Mouse (Mus musculus) forebrain, embryonic 16.5 days (tissue): Measurements from ENCODE around the gene Dock1. TPM values are rescaled to one million over a fixed set of nuclear protein-coding genes. Genes with fewer than 3 reads are reported as not detected.

ENCODE experiments used
- ATAC-seq: fragments of 200-750 bp; cut with Nextera tagmentation; 2 replicates; pipeline ENCODE4 v1.8.0; 2017; ENCODE audit warnings: mild to moderate bottlenecking, moderate library complexity
- H3K27ac ChIP-seq: fragments of 300-500 bp; sonication (generic); 2 replicates; pipeline ENCODE4 v1.5.1; 2014; ENCODE audit warnings: low read length, control low read depth
- H3K27me3 ChIP-seq: fragments of 300-500 bp; sonication (generic); replicated peaks from 2 replicates; pipeline ENCODE4 v1.6.1; 2014; ENCODE audit warnings: low read length; ENCODE audit not compliant: control insufficient read depth, insufficient read depth
- H3K36me3 ChIP-seq: fragments of 300-500 bp; sonication (generic); 2 replicates; pipeline ENCODE4 v1.6.1; 2014; ENCODE audit not compliant: control insufficient read depth, insufficient read depth
- H3K4me1 ChIP-seq: fragments of 300-500 bp; sonication (generic); replicated peaks from 2 replicates; pipeline ENCODE4 v1.6.1; 2014; ENCODE audit warnings: low read length; ENCODE audit not compliant: control insufficient read depth, insufficient read depth
- H3K4me2 ChIP-seq: fragments of 300-500 bp; sonication (generic); 2 replicates; pipeline ENCODE4 v1.6.1; 2014; ENCODE audit warnings: mild to moderate bottlenecking, low read length, control low read depth
- H3K4me3 ChIP-seq: fragments of 300-500 bp; sonication (generic); replicated peaks from 2 replicates; pipeline ENCODE4 v1.5.1; 2014; ENCODE audit warnings: mild to moderate bottlenecking, low read length, control low read depth
- H3K9ac ChIP-seq: fragments of 300-500 bp; sonication (generic); replicated peaks from 2 replicates; pipeline ENCODE4 v1.6.1; 2014; ENCODE audit warnings: low read depth, low read length, control low read depth
- H3K9me3 ChIP-seq: fragments of 300-500 bp; sonication (generic); 2 replicates; pipeline ENCODE4 v1.6.1; 2016; ENCODE audit warnings: low read length; ENCODE audit not compliant: control insufficient read depth
- WGBS: fragments of 180-500 bp; shearing (Covaris S2); extraction: QIAGEN DNeasy Blood & Tissue Kit; methylation state at CpG from one replicate; pipeline ENCODE4 v1.1.7; 2014; 5-methylcytosine and 5-hydroxymethylcytosine counted together
- polyA plus RNA-seq: library from polyadenylated mRNA; unstranded; fragments of >200 nt; fragmentation: Nextera tagmentation; extraction: Ambion mirVana; gene quantifications from 2 replicates; pipeline ENCODE4 v1.2.1, GENCODE M21; 2015

Dock1 gene
- polyA plus RNA-seq, 1 experiment from 2014 or later, result 7.7 TPM

DNA sequence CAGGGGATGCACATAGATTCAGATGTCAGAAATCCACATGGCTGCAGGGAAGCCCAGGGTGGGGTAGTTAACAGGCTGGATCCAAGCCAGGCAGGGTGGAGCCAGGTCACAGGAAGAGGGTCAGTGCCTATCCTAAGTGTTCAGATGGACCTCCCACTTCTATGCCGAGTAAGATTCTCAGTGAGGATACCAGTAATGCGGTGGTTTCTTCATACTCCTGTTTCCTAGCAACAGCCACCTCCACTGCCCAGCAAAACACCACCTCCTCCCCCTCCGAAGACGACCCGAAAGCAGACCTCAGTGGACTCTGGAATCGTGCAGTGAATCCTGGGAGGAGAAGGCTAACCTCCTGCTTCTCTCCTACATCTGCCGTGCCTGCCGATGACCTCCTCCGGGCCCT, 501.8 kb downstream of the Dock1 start:
- Histone ChIP-seq H3K4me3 (no peak overlapping the region), H3K9me3 (no peaks in the 10 kb centered on the region), H3K4me1 (no peaks in the 10 kb centered on the region), H3K9ac (no peak overlapping the region), H3K36me3 (no peaks in the 10 kb centered on the region), H3K27me3 (no peaks in the 10 kb centered on the region), H3K27ac (no peak overlapping the region), H3K4me2 (no peak overlapping the region)
- WGBS, result 76% methylated on average over 9 of the region's 9 CpGs
- ATAC-seq, result no peak

DNA sequence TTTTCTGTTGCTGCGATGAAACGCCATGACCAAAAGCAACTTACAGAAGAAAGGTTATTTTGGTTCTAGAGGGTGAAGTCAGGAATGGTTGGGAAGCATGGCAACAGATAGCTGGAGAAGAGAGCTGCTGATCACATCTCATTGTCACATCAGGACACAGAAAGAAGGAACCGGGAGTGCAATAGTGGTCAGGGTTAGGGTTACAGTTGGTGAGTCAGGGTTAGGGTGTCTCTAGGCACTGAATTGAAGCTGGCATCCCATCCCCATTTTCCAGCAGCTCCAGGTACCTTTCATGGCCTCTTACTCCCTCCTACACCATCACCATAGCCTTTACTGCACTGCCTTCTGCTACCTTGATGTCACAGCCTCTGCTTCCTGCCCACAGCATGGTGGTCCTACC, 523.7 kb downstream of the Dock1 start:
- Histone ChIP-seq H3K4me3 (no peak overlapping the region), H3K36me3 (no peaks in the 10 kb centered on the region), H3K9me3 (no peaks in the 10 kb centered on the region), H3K27me3 (no peaks in the 10 kb centered on the region), H3K4me1 (no peaks in the 10 kb centered on the region), H3K27ac (no peak overlapping the region), H3K4me2 (no peak overlapping the region), H3K9ac (no peak overlapping the region)
- ATAC-seq, result no peak
- 99% methylated on average over 3 of the region's 3 CpGs for WGBS

DNA sequence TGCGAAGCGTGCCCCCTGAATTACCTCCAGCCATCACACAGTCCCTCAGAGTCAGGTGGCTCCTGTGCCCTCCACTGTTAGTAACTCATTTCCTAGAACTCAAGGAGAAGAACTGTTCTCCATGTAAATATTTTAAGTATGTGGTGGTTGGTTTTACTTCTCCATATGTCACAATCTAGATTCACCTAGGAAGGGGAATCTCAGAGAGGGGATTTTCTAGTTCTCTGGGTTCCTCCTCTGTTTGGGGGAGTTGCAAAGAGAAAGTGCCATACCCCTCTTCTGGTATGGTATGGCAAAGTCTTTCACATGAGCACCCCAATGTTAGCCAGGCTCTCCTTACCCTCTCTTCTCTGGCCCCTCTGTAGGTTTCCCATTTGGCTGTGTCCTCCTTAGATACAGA, 525.2 kb downstream of the Dock1 start:
- 97% methylated on average over 2 of the region's 2 CpGs for WGBS
- Histone ChIP-seq H3K4me3 (no peak overlapping the region), H3K4me1 (no peaks in the 10 kb centered on the region)

DNA sequence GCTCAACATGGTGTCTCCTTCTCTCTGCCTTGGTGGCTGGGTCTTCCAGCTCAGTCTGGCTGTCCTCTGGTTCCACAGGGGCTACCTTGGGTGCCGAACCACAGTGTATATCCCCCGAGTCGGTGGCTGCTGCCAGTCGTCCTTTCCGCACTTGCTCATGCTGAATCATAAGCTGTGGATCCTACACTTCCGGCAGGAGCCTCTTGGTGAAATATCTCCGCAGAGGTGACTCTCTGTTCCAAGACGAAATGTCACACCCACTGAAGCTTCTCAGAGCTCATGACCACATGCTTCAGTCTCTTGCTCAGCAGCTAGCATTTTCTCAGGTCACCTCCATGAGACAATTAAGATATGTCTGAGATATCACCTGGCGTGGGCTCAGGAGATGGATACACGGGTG, 526.4 kb downstream of the Dock1 start:
- no peaks in the 10 kb centered on the region for H3K36me3 ChIP-seq
- H3K27me3 ChIP-seq, result no peaks in the 10 kb centered on the region
- H3K27ac ChIP-seq, result no peak overlapping the region
- H3K4me3 ChIP-seq, result no peak overlapping the region
- no peaks in the 10 kb centered on the region for H3K9me3 ChIP-seq
- H3K4me1 ChIP-seq, result no peaks in the 10 kb centered on the region
- 88% methylated on average over 10 of the region's 10 CpGs for WGBS
- no peak overlapping the region for H3K4me2 ChIP-seq
- no peak overlapping the region for H3K9ac ChIP-seq
- ATAC-seq, result no peak

More for the DNA sequence above, 525.2 kb downstream of the Dock1 start:
- H3K4me2 ChIP-seq, result no peak overlapping the region
- no peak overlapping the region for H3K9ac ChIP-seq
- H3K27me3 ChIP-seq, result no peaks in the 10 kb centered on the region
- H3K36me3 ChIP-seq, result no peaks in the 10 kb centered on the region
- H3K27ac ChIP-seq, result no peak overlapping the region
- ATAC-seq, result no peak
- H3K9me3 ChIP-seq, result no peaks in the 10 kb centered on the region

DNA sequence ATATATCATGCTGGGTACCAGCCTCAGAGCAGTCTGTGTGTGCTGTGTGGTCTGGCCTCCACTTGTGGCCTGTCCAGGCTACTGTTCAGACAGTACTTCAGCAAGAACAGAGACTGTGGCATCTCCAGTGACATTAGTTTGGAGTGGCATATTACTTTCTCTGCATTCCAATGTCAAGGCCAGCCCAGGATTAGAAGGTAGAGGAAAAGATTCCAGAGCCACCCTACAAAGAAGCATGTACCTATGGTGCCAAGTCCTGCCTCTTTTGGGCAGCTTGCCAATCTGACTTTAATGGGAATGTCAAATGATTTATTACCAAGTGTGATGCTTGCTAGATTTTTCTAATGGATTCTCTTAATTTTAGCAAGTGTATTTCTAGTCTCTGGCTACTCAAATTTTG, 533.5 kb downstream of the Dock1 start:
- no peaks in the 10 kb centered on the region for H3K4me1 ChIP-seq
- no peaks in the 10 kb centered on the region for H3K36me3 ChIP-seq
- H3K27ac ChIP-seq, result no peak overlapping the region
- ATAC-seq, result no peak
- no peak overlapping the region for H3K9ac ChIP-seq
- H3K9me3 ChIP-seq, result no peaks in the 10 kb centered on the region
- no peaks in the 10 kb centered on the region for H3K27me3 ChIP-seq
- H3K4me3 ChIP-seq, result no peak overlapping the region
- no peak overlapping the region for H3K4me2 ChIP-seq

DNA sequence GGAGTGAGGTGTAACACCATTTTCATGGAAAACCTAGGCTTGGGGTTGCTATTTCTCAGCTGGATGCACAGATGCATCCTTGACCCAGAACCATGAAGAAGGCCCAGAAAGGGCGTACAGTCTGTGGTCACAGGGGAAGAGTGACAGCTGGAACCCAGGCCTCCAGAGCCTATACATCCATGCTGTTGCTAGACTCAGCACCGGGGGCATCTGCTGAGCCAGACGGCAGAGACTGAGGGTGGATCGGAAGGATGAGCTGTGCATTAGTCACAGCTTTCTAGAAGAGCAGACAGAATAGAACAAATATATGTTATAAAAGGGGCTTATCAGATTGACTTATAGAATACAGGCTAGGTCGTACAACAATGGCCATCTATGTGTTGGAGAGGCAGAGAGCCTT, 534.7 kb downstream of the Dock1 start:
- H3K4me2 ChIP-seq, result no peak overlapping the region
- H3K9ac ChIP-seq, result no peak overlapping the region
- no peaks in the 10 kb centered on the region for H3K36me3 ChIP-seq
- no peak overlapping the region for H3K27ac ChIP-seq
- H3K27me3 ChIP-seq, result no peaks in the 10 kb centered on the region
- no peaks in the 10 kb centered on the region for H3K9me3 ChIP-seq
- no peaks in the 10 kb centered on the region for H3K4me1 ChIP-seq
- H3K4me3 ChIP-seq, result no peak overlapping the region
- no peak for ATAC-seq
- 71% methylated on average over 5 of the region's 5 CpGs for WGBS

DNA sequence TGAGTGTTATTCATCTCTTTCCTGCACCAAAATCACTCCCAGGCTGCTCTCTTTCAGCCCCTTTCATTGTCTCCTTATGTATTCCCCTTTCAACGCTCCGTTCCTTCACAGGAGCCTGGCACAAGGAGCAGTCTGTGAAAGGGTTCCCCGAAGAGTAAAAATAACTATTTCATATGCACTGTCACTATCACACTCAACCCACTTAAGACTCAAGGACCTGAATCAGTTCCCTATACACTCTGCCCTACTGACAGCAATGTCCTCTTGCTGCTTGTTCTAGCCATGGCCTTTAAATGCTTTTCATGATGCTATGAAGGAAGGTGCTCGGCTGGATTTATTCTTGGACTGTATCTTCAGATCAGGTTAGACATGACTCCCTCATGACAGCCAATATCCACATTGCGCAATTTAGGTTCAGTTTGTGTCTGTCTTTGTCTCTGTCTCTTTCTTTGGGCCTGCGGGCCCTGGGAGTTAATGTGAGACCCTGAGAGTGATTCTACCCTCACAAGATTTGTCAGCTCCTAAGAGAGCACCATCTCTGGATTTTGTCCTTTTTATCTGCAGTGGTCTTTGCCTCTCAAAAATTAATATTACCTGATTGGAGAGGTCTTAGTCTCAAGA, 538.6 kb downstream of the Dock1 start:
- Histone ChIP-seq H3K27ac (no peak overlapping the region), H3K27me3 (no peaks in the 10 kb centered on the region), H3K36me3 (no peaks in the 10 kb centered on the region), H3K4me3 (no peak overlapping the region), H3K4me2 (no peak overlapping the region), H3K9me3 (no peaks in the 10 kb centered on the region), H3K9ac (no peak overlapping the region), H3K4me1 (no peaks in the 10 kb centered on the region)
- WGBS, result 72% methylated on average over 6 of the region's 6 CpGs
- ATAC-seq, result no peak

DNA sequence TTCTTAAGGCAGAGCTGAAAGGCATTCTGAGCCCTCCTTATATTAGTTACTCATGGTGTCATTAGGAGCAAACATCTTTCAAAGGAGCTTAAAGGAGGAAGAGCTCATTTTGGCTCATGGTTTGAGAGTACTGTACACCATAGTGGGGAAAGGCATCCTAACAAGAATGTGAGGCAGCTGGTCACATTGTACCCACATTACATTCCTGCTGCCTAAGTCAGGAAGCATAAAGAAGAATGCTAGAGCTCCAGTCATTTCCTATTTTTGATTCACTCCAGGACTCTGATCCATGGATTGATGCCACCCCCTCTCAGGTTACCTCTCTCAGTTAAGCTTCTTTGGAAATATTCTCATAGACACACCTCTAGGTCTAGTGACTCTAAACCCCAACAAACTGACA, 539.8 kb downstream of the Dock1 start:
- H3K4me3 ChIP-seq, result no peak overlapping the region
- H3K9me3 ChIP-seq, result no peaks in the 10 kb centered on the region
- no peaks in the 10 kb centered on the region for H3K4me1 ChIP-seq
- no peak overlapping the region for H3K9ac ChIP-seq
- no peaks in the 10 kb centered on the region for H3K36me3 ChIP-seq
- no peaks in the 10 kb centered on the region for H3K27me3 ChIP-seq
- H3K27ac ChIP-seq, result no peak overlapping the region
- ATAC-seq, result no peak
- no peak overlapping the region for H3K4me2 ChIP-seq

DNA sequence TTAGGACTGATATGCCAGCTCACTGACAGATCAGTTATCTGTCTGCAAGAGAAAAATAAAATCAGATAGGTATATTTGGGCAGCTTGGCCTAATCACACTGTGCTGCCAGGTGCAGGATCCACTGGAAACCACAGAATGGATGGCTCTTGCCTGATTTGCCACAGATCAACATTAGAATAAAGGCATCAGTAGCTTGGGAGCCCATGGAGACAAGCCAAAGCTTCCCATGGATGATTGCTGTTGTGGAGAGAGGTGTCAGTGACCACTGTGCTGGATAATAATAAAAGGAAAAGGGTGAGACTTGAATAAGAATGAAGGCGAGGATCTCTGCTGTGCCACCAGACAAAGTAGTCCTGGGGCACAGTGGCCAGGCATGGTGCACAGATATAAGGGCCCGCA, 540.4 kb downstream of the Dock1 start:
- no peaks in the 10 kb centered on the region for H3K27me3 ChIP-seq
- H3K9ac ChIP-seq, result no peak overlapping the region
- no peaks in the 10 kb centered on the region for H3K36me3 ChIP-seq
- H3K4me3 ChIP-seq, result no peak overlapping the region
- WGBS, result 92% methylated on average over 2 of the region's 2 CpGs
- no peaks in the 10 kb centered on the region for H3K4me1 ChIP-seq
- H3K27ac ChIP-seq, result no peak overlapping the region
- no peak overlapping the region for H3K4me2 ChIP-seq
- ATAC-seq, result no peak
- no peaks in the 10 kb centered on the region for H3K9me3 ChIP-seq

DNA sequence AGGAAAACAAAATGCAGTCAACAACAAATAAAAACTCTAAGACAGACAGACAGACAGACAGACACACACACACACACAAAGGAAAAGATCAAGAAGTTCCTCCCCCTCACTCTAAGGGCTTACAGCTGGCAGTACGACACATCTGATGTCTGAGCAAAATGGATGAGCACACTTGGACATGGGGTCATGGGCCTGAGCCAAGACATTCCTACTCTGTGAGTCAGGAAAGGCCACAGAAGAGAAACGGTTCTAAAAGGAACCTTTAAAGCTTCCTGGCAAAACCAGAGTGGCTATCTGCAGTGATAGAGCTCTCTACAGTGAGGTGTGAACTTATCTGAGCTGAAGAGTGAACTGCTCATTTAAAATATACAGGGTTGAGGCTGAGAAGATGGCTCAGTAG, 542.1 kb downstream of the Dock1 start:
- 63% methylated on average over 2 of the region's 2 CpGs for WGBS
- H3K4me2 ChIP-seq, result no peak overlapping the region
- no peaks in the 10 kb centered on the region for H3K27me3 ChIP-seq
- no peaks in the 10 kb centered on the region for H3K9me3 ChIP-seq
- no peak overlapping the region for H3K9ac ChIP-seq
- H3K27ac ChIP-seq, result no peak overlapping the region
- H3K4me1 ChIP-seq, result no peaks in the 10 kb centered on the region
- H3K36me3 ChIP-seq, result no peaks in the 10 kb centered on the region
- H3K4me3 ChIP-seq, result no peak overlapping the region
- ATAC-seq, result no peak
